Mouse (Mus musculus) liver, embryonic 14.5 days (tissue): ENCODE measurements around the gene Rps21.

Experiments used
- CTCF ChIP-seq: IDR thresholded peaks from 2 replicates; pipeline ENCODE4 v1.5.1; 2016; ENCODE audit warnings: antibody characterized with exemption, low read depth, control low read depth
- EP300 ChIP-seq: IDR thresholded peaks from 2 replicates; pipeline ENCODE4 v1.6.1; 2016; ENCODE audit warnings: antibody characterized with exemption, low read depth

DNA sequence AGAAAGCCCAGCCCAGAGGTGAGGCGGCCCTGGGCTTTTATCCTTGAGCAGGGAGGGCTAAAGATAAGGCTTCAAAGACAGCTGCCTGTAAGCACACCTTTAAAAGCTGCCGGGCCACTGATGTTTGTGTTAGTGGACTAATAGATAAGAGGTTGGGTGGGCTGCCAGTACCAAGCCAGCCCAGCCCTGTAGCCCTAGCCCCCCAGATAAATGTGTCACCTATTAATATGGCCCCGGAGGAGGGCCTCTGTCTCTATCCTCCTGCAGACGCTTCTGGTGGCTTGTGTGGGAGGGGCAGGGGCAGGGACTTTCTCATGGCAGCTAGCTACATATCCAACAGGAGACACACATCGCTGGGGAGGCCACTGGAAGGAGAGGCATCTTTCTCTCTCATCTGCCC lies 43.6 kb downstream of the Rps21 start:
- TF ChIP-seq EP300, result no peak
- no peak for TF ChIP-seq CTCF
